12 mouse cellular contexts compared by ENCODE assay signal in genomic region chr9:58546630-58547360, GRCm38 (mm10). TPM values are rescaled to one million over a fixed set of nuclear protein-coding genes. Genes with fewer than 3 reads are reported as not detected.
DNase-seq lines count a peak whose midpoint lies in the region; ATAC-seq lines count a peak whose summit lies in the region.
"Had no signal": no experiment of that assay in that cellular context is flagged by ENCODE, and none has a peak within 500 bp of the region (broad histone marks: within the 10 kb centered on the region; RNA-seq: fewer than 3 reads in every experiment).

No protein-coding gene starts in this region.

- no peaks in the 10 kb centered on the region for H3K27me3 ChIP-seq in heart, embryonic 11.5 days (ENCODE audit: control insufficient read depth, insufficient read depth, low read length)
- H3K27me3 ChIP-seq in liver, embryonic 12.5 days (replicated peaks) = peaks cover 20% of the 10 kb centered on the region
- H3K27me3 ChIP-seq: lung, embryonic 15.5 days had no signal

- H3K4me2 ChIP-seq in heart, embryonic 11.5 days = no peak overlapping the region
- H3K4me2 ChIP-seq in liver, embryonic 12.5 days = no peak overlapping the region
- H3K4me2 ChIP-seq: lung, embryonic 15.5 days had no signal

- peaks cover 11% of the 10 kb centered on the region for H3K4me1 ChIP-seq in heart, embryonic 11.5 days (ENCODE audit: control insufficient read depth, insufficient read depth, low read length)
- H3K4me1 ChIP-seq in liver, embryonic 12.5 days = peaks cover 8% of the 10 kb centered on the region

- no peak overlapping the region for H3K4me3 ChIP-seq in heart, embryonic 11.5 days (ENCODE audit: low read depth, low read length)
- no peak overlapping the region for H3K4me3 ChIP-seq in liver, embryonic 12.5 days
- H3K4me3 ChIP-seq: heart, embryonic 10.5 days; lung, embryonic 15.5 days had no signal

- H3K27ac ChIP-seq in heart, embryonic 11.5 days (ENCODE audit: low read depth, low read length) = no peak overlapping the region
- H3K27ac ChIP-seq in liver, embryonic 12.5 days = no peak overlapping the region
- H3K27ac ChIP-seq: heart, embryonic 10.5 days; lung, embryonic 15.5 days had no signal

- WGBS in heart, embryonic 11.5 days (ENCODE audit: insufficient replicate concordance) = 86% methylated on average over 11 of the region's 11 CpGs
- 70% methylated on average over 11 of the region's 11 CpGs for WGBS in liver, embryonic 12.5 days (ENCODE audit: insufficient replicate concordance)

- no peak for ATAC-seq in heart, embryonic 11.5 days (replicated peaks; ENCODE audit: insufficient number of reproducible peaks, low FRiP score, low TSS enrichment)
- ATAC-seq in liver, embryonic 12.5 days = no peak

- H3K36me3 ChIP-seq in heart, embryonic 11.5 days (ENCODE audit: control insufficient read depth, insufficient read depth, low read length) = no peaks in the 10 kb centered on the region
- H3K36me3 ChIP-seq in liver, embryonic 12.5 days = no peaks in the 10 kb centered on the region
- H3K36me3 ChIP-seq: heart, embryonic 10.5 days; lung, embryonic 15.5 days had no signal

- no peaks in the 10 kb centered on the region for H3K9me3 ChIP-seq in heart, embryonic 11.5 days (replicated peaks; ENCODE audit: control insufficient read depth, low read length)
- H3K9me3 ChIP-seq in liver, embryonic 12.5 days (replicated peaks) = no peaks in the 10 kb centered on the region
- H3K9me3 ChIP-seq: heart, embryonic 10.5 days; lung, embryonic 15.5 days had no signal

- H3K9ac ChIP-seq in heart, embryonic 11.5 days (ENCODE audit: low read depth, low read length) = no peak overlapping the region
- no peak overlapping the region for H3K9ac ChIP-seq in liver, embryonic 12.5 days
- H3K9ac ChIP-seq: lung, embryonic 15.5 days had no signal

- peak; percentile 49 for DNase-seq in heart, postnatal 4 days
- peak; percentile 94 for DNase-seq in NIH3T3 (ENCODE audit: low read depth)
- DNase-seq in cerebellum, postnatal 36 days = peak; percentile 52 to 69
- DNase-seq in left cerebral cortex, postnatal 36 days (ENCODE audit: low spot score in 2 of 2) = peak; percentile 50 to 64
- DNase-seq in spleen, postnatal 10 days (ENCODE audit: low spot score in 2 of 2) = no peak
- DNase-seq in T-cell, adult 2 months (ENCODE audit: low spot score) = no peak
- DNase-seq: kidney, adult 11 months; retina, postnatal 1 day had no signal

- intact Hi-C loops in left cerebral cortex, postnatal 36 days (cut with DNase I) = no loop called here

RNA-seq across cellular contexts. Expression of gene Cd276, which starts 8.4 kb away (rescaled TPM):
- total RNA-seq in heart, postnatal 4 days (2021) = 10 to 100 TPM; 35.9 to 39.8 TPM
- polyA plus RNA-seq in heart, embryonic 11.5 days (2014; fragmentation: Nextera tagmentation; extraction: Ambion mirVana) = 29.1 and 31.2 TPM in 2 replicates
- 1 to 10 TPM; 8.7 to 8.8 TPM for total RNA-seq in left cerebral cortex, postnatal 36 days (2021)
- polyA plus RNA-seq in liver, embryonic 12.5 days (2016; fragmentation: Nextera tagmentation; extraction: Ambion mirVana) = 5.9 and 6.2 TPM in 2 replicates

RNA-seq across cellular contexts. Expression of gene Nptn, which starts 35.2 kb away (rescaled TPM):
- 100 to 1,000 TPM; 194 to 206 TPM for total RNA-seq in heart, postnatal 4 days (2021)
- 127 and 134 TPM in 2 replicates for polyA plus RNA-seq in heart, embryonic 11.5 days (2014; fragmentation: Nextera tagmentation; extraction: Ambion mirVana)
- 1,000 to 10,000 TPM in 1 of 2 experiments, 100 to 1,000 TPM in 1; 963 to 1,027 TPM for total RNA-seq in left cerebral cortex, postnatal 36 days (2021)
- 93.9 and 95.3 TPM in 2 replicates for polyA plus RNA-seq in liver, embryonic 12.5 days (2016; fragmentation: Nextera tagmentation; extraction: Ambion mirVana)

RNA-seq across cellular contexts. Expression of gene Insyn1, which starts 58.4 kb away (rescaled TPM):
- 10 to 100 TPM; 10.9 to 12.6 TPM for total RNA-seq in heart, postnatal 4 days (2021)
- polyA plus RNA-seq in heart, embryonic 11.5 days (2014; fragmentation: Nextera tagmentation; extraction: Ambion mirVana) = 0.82 and 1.6 TPM in 2 replicates
- total RNA-seq in left cerebral cortex, postnatal 36 days (2021) = 100 to 1,000 TPM; 218 to 232 TPM
- 0.19 and 0.41 TPM in 2 replicates for polyA plus RNA-seq in liver, embryonic 12.5 days (2016; fragmentation: Nextera tagmentation; extraction: Ambion mirVana)

Comparison
In these comparisons a context has a peak if more than half of its experiments do, and no peak if none do; other contexts are left out.
1. DNase-seq: peak in heart, postnatal 4 days (single experiment), NIH3T3 (single experiment), cerebellum, postnatal 36 days (2 of 2) and left cerebral cortex, postnatal 36 days (2 of 2); none in spleen, postnatal 10 days (0 of 2) and T-cell, adult 2 months (single experiment).
2. RNA of gene Nptn, which starts 35.2 kb away (total RNA-seq): 963 to 1,027 TPM in left cerebral cortex, postnatal 36 days; 194 to 206 TPM in heart, postnatal 4 days; every median in the first group is over 4 times any median in the second.
3. RNA of gene Insyn1, which starts 58.4 kb away (total RNA-seq): 218 to 232 TPM in left cerebral cortex, postnatal 36 days; 10.9 to 12.6 TPM in heart, postnatal 4 days; every median in the first group is over 10 times any median in the second.